Mouse (Mus musculus): Measurements from ENCODE around the gene Olfr1424. TPM values are rescaled to one million over a fixed set of nuclear protein-coding genes. Genes with fewer than 3 reads are reported as not detected.

Olfr1424 gene
- not detected for polyA plus RNA-seq (2014; fragmentation: Illumina TruSeq; extraction: RNeasy Lipid Tissue Mini Kit (QIAGEN cat#74804); ENCODE audit: low read depth, low replicate concordance)

DNA sequence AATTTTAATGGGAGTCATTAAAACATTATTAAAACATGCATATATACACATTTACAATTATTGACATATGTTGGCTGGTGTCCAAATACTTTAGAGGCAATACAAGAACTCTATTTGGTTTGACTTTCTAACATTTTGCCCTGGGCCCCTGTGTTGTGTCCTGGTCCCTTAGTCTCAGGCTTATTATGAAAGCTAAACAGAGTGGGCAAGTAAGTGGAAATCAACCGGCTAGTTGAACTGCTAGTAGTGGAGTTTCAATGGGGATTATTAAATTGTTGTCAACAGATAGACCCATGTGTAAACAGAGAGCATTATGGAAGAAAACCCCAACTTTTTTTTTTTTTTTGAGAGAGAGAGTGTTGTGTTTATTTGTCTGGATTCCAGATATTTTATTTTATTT lies at the start of gene Olfr1424:
Gene Olfr1424, minus strand, starts transcription at position 101 of the 400 bp plus-strand sequence.

GRCm38 (mm10) chr19:12103234-12103633 lies 40.8 kb upstream of the Olfr1424 start, which contains the start of gene Olfr1427:
Olfr1427 (minus strand) TSS chr19:12103334.

GRCm38 (mm10) chr19:12091913-12092312 lies 29.4 kb upstream of the Olfr1424 start, which contains the start of gene Olfr1426:
Olfr1426 (minus strand) TSS chr19:12092013.

DNA sequence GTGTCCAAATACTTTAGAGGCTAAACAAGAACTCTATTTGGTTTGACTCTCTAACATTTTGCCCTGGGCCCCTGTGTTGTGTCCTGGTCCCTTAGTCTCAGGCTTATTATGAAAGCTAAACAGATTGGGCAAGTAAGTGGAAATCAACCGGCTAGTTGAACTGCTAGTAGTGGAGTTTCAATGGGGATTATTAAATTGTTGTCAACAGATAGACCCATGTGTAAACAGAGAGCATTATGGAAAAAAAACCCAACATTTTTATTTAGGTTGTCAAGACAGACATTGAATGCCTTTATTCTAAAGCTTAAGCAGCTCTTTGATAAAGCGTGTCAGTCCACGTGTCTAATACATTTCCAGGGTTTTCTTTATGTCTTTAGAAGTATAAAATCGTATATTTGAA lies 15.1 kb upstream of the Olfr1424 start, which contains the start of gene Olfr1425:
Gene Olfr1425, minus strand, starts transcription at position 101 of the 400 bp plus-strand sequence.

GRCm38 (mm10) chr19:12041217-12041616 lies 21.3 kb downstream of the Olfr1424 start, which contains the start of gene Olfr1423:
Olfr1423 (minus strand) TSS chr19:12041317.

Other genes starting within 250 kb of the Olfr1424 start
- 1.8 TPM for gene Stx3, start 243.3 kb downstream of the Olfr1424 start, polyA plus RNA-seq (2014; fragmentation: Illumina TruSeq; extraction: RNeasy Lipid Tissue Mini Kit (QIAGEN cat#74804); ENCODE audit: low read depth, low replicate concordance)
- gene Olfr1417, start 223.5 kb downstream of the Olfr1424 start, polyA plus RNA-seq (2014; fragmentation: Illumina TruSeq; extraction: RNeasy Lipid Tissue Mini Kit (QIAGEN cat#74804); ENCODE audit: low read depth, low replicate concordance), result not detected
- not detected for gene Olfr1418, start 201.6 kb downstream of the Olfr1424 start, polyA plus RNA-seq (2014; fragmentation: Illumina TruSeq; extraction: RNeasy Lipid Tissue Mini Kit (QIAGEN cat#74804); ENCODE audit: low read depth, low replicate concordance)
- not detected for gene Olfr1419, start 187.6 kb downstream of the Olfr1424 start, polyA plus RNA-seq (2014; fragmentation: Illumina TruSeq; extraction: RNeasy Lipid Tissue Mini Kit (QIAGEN cat#74804); ENCODE audit: low read depth, low replicate concordance)
- gene Olfr1420, start 176.1 kb downstream of the Olfr1424 start, polyA plus RNA-seq (2014; fragmentation: Illumina TruSeq; extraction: RNeasy Lipid Tissue Mini Kit (QIAGEN cat#74804); ENCODE audit: low read depth, low replicate concordance), result not detected
- 16.1 TPM for gene Patl1, start 150.3 kb downstream of the Olfr1424 start, polyA plus RNA-seq (2014; fragmentation: Illumina TruSeq; extraction: RNeasy Lipid Tissue Mini Kit (QIAGEN cat#74804); ENCODE audit: low read depth, low replicate concordance)
- gene Osbp, start 96.7 kb downstream of the Olfr1424 start, polyA plus RNA-seq (2014; fragmentation: Illumina TruSeq; extraction: RNeasy Lipid Tissue Mini Kit (QIAGEN cat#74804); ENCODE audit: low read depth, low replicate concordance), result 19.4 TPM
- gene Olfr1423, start 21.4 kb downstream of the Olfr1424 start, polyA plus RNA-seq (2014; fragmentation: Illumina TruSeq; extraction: RNeasy Lipid Tissue Mini Kit (QIAGEN cat#74804); ENCODE audit: low read depth, low replicate concordance), result not detected
- not detected for gene Olfr1425, start 15.0 kb upstream of the Olfr1424 start, polyA plus RNA-seq (2014; fragmentation: Illumina TruSeq; extraction: RNeasy Lipid Tissue Mini Kit (QIAGEN cat#74804); ENCODE audit: low read depth, low replicate concordance)
- gene Olfr1426, start 29.3 kb upstream of the Olfr1424 start, polyA plus RNA-seq (2014; fragmentation: Illumina TruSeq; extraction: RNeasy Lipid Tissue Mini Kit (QIAGEN cat#74804); ENCODE audit: low read depth, low replicate concordance), result not detected
- gene Olfr1427, start 40.7 kb upstream of the Olfr1424 start, polyA plus RNA-seq (2014; fragmentation: Illumina TruSeq; extraction: RNeasy Lipid Tissue Mini Kit (QIAGEN cat#74804); ENCODE audit: low read depth, low replicate concordance), result not detected
- not detected for gene Olfr1428, start 53.2 kb upstream of the Olfr1424 start, polyA plus RNA-seq (2014; fragmentation: Illumina TruSeq; extraction: RNeasy Lipid Tissue Mini Kit (QIAGEN cat#74804); ENCODE audit: low read depth, low replicate concordance)
- not detected for gene Olfr76, start 60.5 kb upstream of the Olfr1424 start, polyA plus RNA-seq (2014; fragmentation: Illumina TruSeq; extraction: RNeasy Lipid Tissue Mini Kit (QIAGEN cat#74804); ENCODE audit: low read depth, low replicate concordance)
- gene Olfr1555-ps1, start 107.4 kb upstream of the Olfr1424 start, polyA plus RNA-seq (2014; fragmentation: Illumina TruSeq; extraction: RNeasy Lipid Tissue Mini Kit (QIAGEN cat#74804); ENCODE audit: low read depth, low replicate concordance), result not detected
- not detected for gene Olfr1431, start 138.0 kb upstream of the Olfr1424 start, polyA plus RNA-seq (2014; fragmentation: Illumina TruSeq; extraction: RNeasy Lipid Tissue Mini Kit (QIAGEN cat#74804); ENCODE audit: low read depth, low replicate concordance)
- gene Olfr1432, start 169.9 kb upstream of the Olfr1424 start, polyA plus RNA-seq (2014; fragmentation: Illumina TruSeq; extraction: RNeasy Lipid Tissue Mini Kit (QIAGEN cat#74804); ENCODE audit: low read depth, low replicate concordance), result not detected
- not detected for gene Olfr262, start 179.0 kb upstream of the Olfr1424 start, polyA plus RNA-seq (2014; fragmentation: Illumina TruSeq; extraction: RNeasy Lipid Tissue Mini Kit (QIAGEN cat#74804); ENCODE audit: low read depth, low replicate concordance)
- not detected for gene Olfr235, start 198.3 kb upstream of the Olfr1424 start, polyA plus RNA-seq (2014; fragmentation: Illumina TruSeq; extraction: RNeasy Lipid Tissue Mini Kit (QIAGEN cat#74804); ENCODE audit: low read depth, low replicate concordance)
- not detected for gene Olfr1434, start 217.2 kb upstream of the Olfr1424 start, polyA plus RNA-seq (2014; fragmentation: Illumina TruSeq; extraction: RNeasy Lipid Tissue Mini Kit (QIAGEN cat#74804); ENCODE audit: low read depth, low replicate concordance)
- gene Olfr1436, start 236.4 kb upstream of the Olfr1424 start, polyA plus RNA-seq (2014; fragmentation: Illumina TruSeq; extraction: RNeasy Lipid Tissue Mini Kit (QIAGEN cat#74804); ENCODE audit: low read depth, low replicate concordance), result not detected

Data from liver, adult 10 weeks (tissue).